Mouse (Mus musculus) c-Kit-positive CD71-negative TER-119-negative erythroid progenitor cells, embryonic 14.5 days (primary cell): ENCODE measurements at regions not wholly inside any gene's neighbourhood (a gene's known extent, or its start where the extent isn't known, plus 50 kb on each side); places are given as distances from the start of the nearest gene placed in this dataset.
"Not testable (repeated sequence)": the region's sequence is repeated elsewhere in the genome, so short reads cannot be mapped to it uniquely, and the experiment has no call there.

Source experiments
- DNase-seq: peaks from one replicate; pipeline ENCODE4 v3.0.0-alpha.2; 2013; ENCODE audit warnings: low read depth

GRCm38 (mm10) chr1:194437301-194437700 lies 180.7 kb upstream of the Plxna2 start:
- no peak for DNase-seq

GRCm38 (mm10) chr1:194435060-194435459 lies 183.0 kb upstream of the Plxna2 start:
- no peak for DNase-seq

GRCm38 (mm10) chr1:194428586-194428985 lies 189.4 kb upstream of the Plxna2 start:
- no peak for DNase-seq

- no peak for DNase-seq
These were observed 191.7 kb upstream of the Plxna2 start for GRCm38 (mm10) chr1:194426293-194426692.

GRCm38 (mm10) chr1:194424201-194424600 lies 193.8 kb upstream of the Plxna2 start:
- no peak for DNase-seq

GRCm38 (mm10) chr1:194412193-194412592 lies 205.8 kb upstream of the Plxna2 start:
- DNase-seq: no peak

GRCm38 (mm10) chr1:194411788-194412187 lies 206.2 kb upstream of the Plxna2 start:
- no peak for DNase-seq

- DNase-seq: no peak
These were observed 218.7 kb upstream of the Plxna2 start for GRCm38 (mm10) chr1:194399281-194399680.

- no peak for DNase-seq
These were observed 221.1 kb upstream of the Plxna2 start for GRCm38 (mm10) chr1:194396754-194397460.

- no peak for DNase-seq
These were observed 224.3 kb upstream of the Plxna2 start for GRCm38 (mm10) chr1:194393720-194394119.

GRCm38 (mm10) chr1:194390202-194390601 lies 227.8 kb upstream of the Plxna2 start:
- DNase-seq: no peak

GRCm38 (mm10) chr1:194378135-194378534 lies 239.9 kb upstream of the Plxna2 start:
- DNase-seq: no peak

GRCm38 (mm10) chr1:194373511-194373910 lies 244.5 kb upstream of the Plxna2 start:
- DNase-seq: not testable (repeated sequence)

- DNase-seq: no peak
These were observed 254.1 kb upstream of the Plxna2 start for GRCm38 (mm10) chr1:194363917-194364316.

GRCm38 (mm10) chr1:194363129-194363768 lies 254.8 kb upstream of the Plxna2 start:
- no peak for DNase-seq

GRCm38 (mm10) chr1:194362298-194362697 lies 255.7 kb upstream of the Plxna2 start:
- no peak for DNase-seq

GRCm38 (mm10) chr1:194361316-194361715 lies 256.7 kb upstream of the Plxna2 start:
- no peak for DNase-seq

- no peak for DNase-seq
These were observed 263.5 kb upstream of the Plxna2 start for GRCm38 (mm10) chr1:194354332-194355120.

- DNase-seq: no peak
These were observed 272.5 kb upstream of the Plxna2 start for GRCm38 (mm10) chr1:194345304-194346033.

GRCm38 (mm10) chr1:194342568-194342967 lies 275.4 kb upstream of the Plxna2 start:
- DNase-seq: no peak

- DNase-seq: no peak
These were observed 276.3 kb upstream of the Plxna2 start for GRCm38 (mm10) chr1:194341758-194342157.
